Comparison of ENCODE assay signal across 25 mouse cellular contexts in genomic region chr2:172483766-172484413, GRCm38 (mm10). TPM values are rescaled to one million over a fixed set of nuclear protein-coding genes. Genes with fewer than 3 reads are reported as not detected.
DNase-seq lines count a peak whose midpoint lies in the region; ATAC-seq lines count a peak whose summit lies in the region.
"Had no signal": no experiment of that assay in that cellular context is flagged by ENCODE, and none has a peak within 500 bp of the region (broad histone marks: within the 10 kb centered on the region; RNA-seq: fewer than 3 reads in every experiment).

No protein-coding gene starts in this region.

- H3K27me3 ChIP-seq in hindbrain, embryonic 14.5 days (ENCODE audit: control insufficient read depth, insufficient read depth, low read length): no peaks in the 10 kb centered on the region
- H3K27me3 ChIP-seq in hindbrain, embryonic 13.5 days: 0 out of 2 replicates have a peak, but pooled peaks cover 8% of the 10 kb centered on the region
- peaks cover 3% of the 10 kb centered on the region; the same call in 1 of the 2 replicates for H3K27me3 ChIP-seq in forebrain, embryonic 16.5 days (replicated peaks; ENCODE audit: control insufficient read depth, insufficient read depth, low read length)
- H3K27me3 ChIP-seq: liver, embryonic 12.5 days; midbrain, embryonic 15.5 days; neural tube, embryonic 15.5 days had no signal

- no peak overlapping the region for H3K4me2 ChIP-seq in hindbrain, embryonic 14.5 days (replicated peaks)
- H3K4me2 ChIP-seq in hindbrain, embryonic 13.5 days: no peak overlapping the region
- no peak overlapping the region for H3K4me2 ChIP-seq in forebrain, embryonic 16.5 days (ENCODE audit: low read length)
- H3K4me2 ChIP-seq: liver, embryonic 12.5 days; midbrain, embryonic 15.5 days; neural tube, embryonic 15.5 days had no signal

- no peak overlapping the region for H3K4me3 ChIP-seq in hindbrain, embryonic 14.5 days (replicated peaks; ENCODE audit: low read length)
- no peak overlapping the region for H3K4me3 ChIP-seq in hindbrain, embryonic 13.5 days
- H3K4me3 ChIP-seq in forebrain, embryonic 16.5 days (replicated peaks; ENCODE audit: low read length): no peak overlapping the region
- H3K4me3 ChIP-seq: erythroblast, embryonic 14.5 days; limb, embryonic 12.5 days; liver, embryonic 12.5 days; megakaryocyte, embryonic 14.5 days; midbrain, embryonic 15.5 days; neural tube, embryonic 15.5 days had no signal

- DNase-seq in hindbrain, embryonic 14.5 days (ENCODE audit: low spot score): peak; percentile 45
- peak; percentile 73 to 82 for DNase-seq in right cerebral cortex, postnatal 10 days (ENCODE audit: low spot score in 2 of 2)
- DNase-seq in right cerebral cortex, adult 18-20 months: no peak
- DNase-seq in layer of hippocampus, postnatal 14 days (ENCODE audit: low spot score in 2 of 2): peak; percentile 32 to 60
- DNase-seq in embryo, embryonic 11 days: no peak
- DNase-seq: adrenal gland, adult 2 months; cerebellum, adult 11 months; gastrocnemius, postnatal 10 days; heart, adult 11 months; heart, postnatal 36 days; kidney, adult 8-10 months; kidney, postnatal 25 days; lung, adult 2 months; thymus, postnatal 36 days had no signal

- no peak for ATAC-seq in hindbrain, embryonic 14.5 days (ENCODE audit: low FRiP score)
- ATAC-seq in hindbrain, embryonic 13.5 days (ENCODE audit: low FRiP score): no peak
- ATAC-seq in forebrain, embryonic 16.5 days: peak; percentile 89
- ATAC-seq: liver, embryonic 12.5 days; midbrain, embryonic 15.5 days had no signal

- 81% methylated on average over 14 of the region's 14 CpGs for WGBS in hindbrain, embryonic 14.5 days
- 83% methylated on average over 14 of the region's 14 CpGs for WGBS in hindbrain, embryonic 13.5 days
- WGBS in forebrain, embryonic 16.5 days: 61% methylated on average over 14 of the region's 14 CpGs

- H3K9me3 ChIP-seq in hindbrain, embryonic 14.5 days (ENCODE audit: control insufficient read depth, low read length): no peaks in the 10 kb centered on the region
- no peaks in the 10 kb centered on the region for H3K9me3 ChIP-seq in hindbrain, embryonic 13.5 days
- H3K9me3 ChIP-seq in forebrain, embryonic 16.5 days (ENCODE audit: control insufficient read depth, low read length): no peaks in the 10 kb centered on the region
- H3K9me3 ChIP-seq: limb, embryonic 12.5 days; liver, embryonic 12.5 days; megakaryocyte, embryonic 14.5 days; midbrain, embryonic 15.5 days; neural tube, embryonic 15.5 days had no signal

- H3K27ac ChIP-seq in hindbrain, embryonic 14.5 days: no peak overlapping the region
- no peak overlapping the region for H3K27ac ChIP-seq in hindbrain, embryonic 13.5 days
- H3K27ac ChIP-seq in forebrain, embryonic 16.5 days (ENCODE audit: low read length): no peak overlapping the region
- H3K27ac ChIP-seq: limb, embryonic 12.5 days; liver, embryonic 12.5 days; midbrain, embryonic 15.5 days; neural tube, embryonic 15.5 days had no signal

- H3K9ac ChIP-seq in hindbrain, embryonic 14.5 days: no peak overlapping the region
- H3K9ac ChIP-seq in hindbrain, embryonic 13.5 days: no peak overlapping the region
- no peak overlapping the region for H3K9ac ChIP-seq in forebrain, embryonic 16.5 days (replicated peaks; ENCODE audit: low read depth, low read length)
- H3K9ac ChIP-seq: limb, embryonic 12.5 days; liver, embryonic 12.5 days; midbrain, embryonic 15.5 days; neural tube, embryonic 15.5 days had no signal

- H3K4me1 ChIP-seq in hindbrain, embryonic 14.5 days (replicated peaks; ENCODE audit: control insufficient read depth, insufficient read depth, low read length): no peaks in the 10 kb centered on the region
- 0 out of 2 replicates have a peak, but pooled peaks cover 4% of the 10 kb centered on the region for H3K4me1 ChIP-seq in hindbrain, embryonic 13.5 days (replicated peaks)
- peaks cover 3% of the 10 kb centered on the region; the same call in 1 of the 2 replicates for H3K4me1 ChIP-seq in forebrain, embryonic 16.5 days (replicated peaks; ENCODE audit: control insufficient read depth, insufficient read depth, low read length)
- H3K4me1 ChIP-seq: liver, embryonic 12.5 days had no signal

- H3K36me3 ChIP-seq in hindbrain, embryonic 14.5 days (replicated peaks; ENCODE audit: control insufficient read depth, insufficient read depth): no peaks in the 10 kb centered on the region
- no peaks in the 10 kb centered on the region for H3K36me3 ChIP-seq in hindbrain, embryonic 13.5 days
- no peaks in the 10 kb centered on the region for H3K36me3 ChIP-seq in forebrain, embryonic 16.5 days (ENCODE audit: control insufficient read depth, insufficient read depth)
- H3K36me3 ChIP-seq: limb, embryonic 12.5 days; liver, embryonic 12.5 days; midbrain, embryonic 15.5 days; neural tube, embryonic 15.5 days had no signal

RNA-seq across cellular contexts. Expression of gene Fam209, which starts 11.6 kb away (rescaled TPM):
- 0.29 TPM in 1 of 2 replicates, not detected in the other for polyA plus RNA-seq in hindbrain, embryonic 14.5 days (2014; fragmentation: Nextera tagmentation; extraction: Ambion mirVana)
- polyA plus RNA-seq in hindbrain, embryonic 13.5 days (2015; fragmentation: Nextera tagmentation; extraction: Ambion mirVana): 0.40 TPM in 1 of 2 replicates, not detected in the other
- 0.43 TPM in 1 of 2 replicates, not detected in the other for polyA plus RNA-seq in forebrain, embryonic 16.5 days (2015; fragmentation: Nextera tagmentation; extraction: Ambion mirVana)
- under 1 TPM; 0.51 to 0.79 TPM for total RNA-seq in layer of hippocampus, postnatal 14 days (2021)
- total RNA-seq: adrenal gland, adult 2 months; heart, postnatal 36 days; left cerebral cortex, adult 18-20 months had no signal
- polyA plus RNA-seq: erythroblast, embryonic 14.5 days; heart, embryonic 14.5 days; intestine, embryonic 14.5 days; limb, embryonic 12.5 days; liver, embryonic 12.5 days; midbrain, embryonic 15.5 days; neural tube, embryonic 15.5 days had no signal

RNA-seq across cellular contexts. Expression of gene Gcnt7, which starts 25.5 kb away (rescaled TPM):
- 0.86 and 1.1 TPM in 2 replicates for polyA plus RNA-seq in hindbrain, embryonic 14.5 days (2014; fragmentation: Nextera tagmentation; extraction: Ambion mirVana)
- 1.6 and 1.9 TPM in 2 replicates for polyA plus RNA-seq in hindbrain, embryonic 13.5 days (2015; fragmentation: Nextera tagmentation; extraction: Ambion mirVana)
- 2.2 and 2.8 TPM in 2 replicates for polyA plus RNA-seq in forebrain, embryonic 16.5 days (2015; fragmentation: Nextera tagmentation; extraction: Ambion mirVana)
- not detected for total RNA-seq in layer of hippocampus, postnatal 14 days (2021)
- total RNA-seq: adrenal gland, adult 2 months; gastrocnemius, postnatal 10 days; heart, postnatal 36 days; left cerebral cortex, adult 18-20 months had no signal
- polyA plus RNA-seq: adrenal gland, adult 2 months; erythroblast, embryonic 14.5 days; lung, adult 2 months had no signal

RNA-seq across cellular contexts. Expression of gene Rtf2, which starts 43.5 kb away (rescaled TPM):
- polyA plus RNA-seq in hindbrain, embryonic 14.5 days (2014; fragmentation: Nextera tagmentation; extraction: Ambion mirVana): 91.7 and 97.4 TPM in 2 replicates
- 99.8 and 102 TPM in 2 replicates for polyA plus RNA-seq in hindbrain, embryonic 13.5 days (2015; fragmentation: Nextera tagmentation; extraction: Ambion mirVana)
- polyA plus RNA-seq in forebrain, embryonic 16.5 days (2015; fragmentation: Nextera tagmentation; extraction: Ambion mirVana): 108 and 112 TPM in 2 replicates
- 10 to 100 TPM; 63.3 to 63.6 TPM for total RNA-seq in layer of hippocampus, postnatal 14 days (2021)

Comparison
In these comparisons a context has a peak if more than half of its experiments do, and no peak if none do; other contexts are left out.
1. DNase-seq: peak in hindbrain, embryonic 14.5 days (single experiment), right cerebral cortex, postnatal 10 days (2 of 2) and layer of hippocampus, postnatal 14 days (2 of 2); none in right cerebral cortex, adult 18-20 months (single experiment) and embryo, embryonic 11 days (single experiment).